Mouse (Mus musculus) neural tube, embryonic 12.5 days (tissue): Measurements from ENCODE around the gene Nxpe3. TPM values are rescaled to one million over a fixed set of nuclear protein-coding genes. Genes with fewer than 3 reads are reported as not detected.

Source experiments
- ATAC-seq: fragments of 200-750 bp; cut with Nextera tagmentation; 2 replicates; pipeline ENCODE4 v1.8.0; 2017; ENCODE audit warnings: low read depth, mild to moderate bottlenecking, moderate TSS enrichment, moderate library complexity; ENCODE audit not compliant: low FRiP score
- H3K27ac ChIP-seq: fragments of 300-500 bp; sonication (generic); 2 replicates; pipeline ENCODE4 v1.5.1; 2016
- H3K27me3 ChIP-seq: fragments of 300-500 bp; sonication (generic); replicated peaks from 2 replicates; pipeline ENCODE4 v1.6.1; 2016; ENCODE audit warnings: mild to moderate bottlenecking
- H3K36me3 ChIP-seq: fragments of 300-500 bp; sonication (generic); 2 replicates; pipeline ENCODE4 v1.6.1; 2016; ENCODE audit warnings: mild to moderate bottlenecking
- H3K4me1 ChIP-seq: fragments of 300-500 bp; sonication (generic); 2 replicates; pipeline ENCODE4 v1.6.1; 2016
- H3K4me2 ChIP-seq: fragments of 300-500 bp; sonication (generic); replicated peaks from 2 replicates; pipeline ENCODE4 v1.6.1; 2016; ENCODE audit warnings: mild to moderate bottlenecking
- H3K4me3 ChIP-seq: fragments of 300-500 bp; sonication (generic); 2 replicates; pipeline ENCODE4 v1.5.1; 2016
- H3K9ac ChIP-seq: fragments of 300-500 bp; sonication (generic); 2 replicates; pipeline ENCODE4 v1.6.1; 2016; ENCODE audit warnings: mild to moderate bottlenecking
- H3K9me3 ChIP-seq: fragments of 300-500 bp; sonication (generic); 2 replicates; pipeline ENCODE4 v1.6.1; 2016; ENCODE audit warnings: mild to moderate bottlenecking
- WGBS: fragments of 180-500 bp; shearing (Covaris S2); methylation state at CpG from one replicate; pipeline ENCODE4 v1.1.7; 2016; 5-methylcytosine and 5-hydroxymethylcytosine counted together
- polyA plus RNA-seq: library from polyadenylated mRNA; unstranded; fragments of >200 nt; fragmentation: Nextera tagmentation; extraction: Ambion mirVana; gene quantifications from 2 replicates; pipeline ENCODE4 v1.2.1, GENCODE M21; 2016

Nxpe3 gene
- polyA plus RNA-seq, result 0.91 and 0.96 TPM in 2 replicates

GRCm38 (mm10) chr16:55894893-55895650 lies at the start of gene Nxpe3:
Gene Nxpe3 (minus strand): TSS chr16:55895285.
- no peaks in the 10 kb centered on the region for H3K36me3 ChIP-seq
- WGBS, result under 1% methylated on average over 74 of the region's 74 CpGs
- no peaks in the 10 kb centered on the region for H3K9me3 ChIP-seq
- peak within 1 kb of the TSS; percentile 85 for H3K4me2 ChIP-seq
- peak within 1 kb of the TSS; percentile 70 for H3K4me3 ChIP-seq
- H3K27ac ChIP-seq, result peak within 1 kb of the TSS; percentile 68
- H3K9ac ChIP-seq, result peak within 1 kb of the TSS; percentile 76
- peaks cover 5% of the 10 kb centered on the region for H3K4me1 ChIP-seq
- ATAC-seq, result peak; percentile 97
- no peaks in the 10 kb centered on the region for H3K27me3 ChIP-seq

- 93% methylated on average over 4 of the region's 4 CpGs for WGBS
- ATAC-seq, result no peak
- H3K9me3 ChIP-seq, result no peaks in the 10 kb centered on the region
These were observed 45.7 kb upstream of the Nxpe3 start for GRCm38 (mm10) chr16:55940781-55941180.

GRCm38 (mm10) chr16:55939703-55940102 lies 44.6 kb upstream of the Nxpe3 start:
- Histone ChIP-seq H3K4me1 (no peaks in the 10 kb centered on the region), H3K4me2 (no peak overlapping the region), H3K4me3 (no peak overlapping the region), H3K9me3 (no peaks in the 10 kb centered on the region), H3K27me3 (no peaks in the 10 kb centered on the region), H3K36me3 (no peaks in the 10 kb centered on the region), H3K27ac (no peak overlapping the region), H3K9ac (no peak overlapping the region)
- WGBS, result 90% methylated on average over 6 of the region's 6 CpGs
- no peak for ATAC-seq

More at GRCm38 (mm10) chr16:55940781-55941180, 45.7 kb upstream of the Nxpe3 start:
- Histone ChIP-seq H3K9ac (no peak overlapping the region), H3K36me3 (no peaks in the 10 kb centered on the region), H3K27ac (no peak overlapping the region), H3K27me3 (no peaks in the 10 kb centered on the region), H3K4me3 (no peak overlapping the region), H3K4me1 (no peaks in the 10 kb centered on the region), H3K4me2 (no peak overlapping the region)

- Histone ChIP-seq H3K27ac (no peak overlapping the region), H3K36me3 (no peaks in the 10 kb centered on the region), H3K4me3 (no peak overlapping the region), H3K4me2 (no peak overlapping the region), H3K27me3 (no peaks in the 10 kb centered on the region), H3K9ac (no peak overlapping the region), H3K4me1 (no peaks in the 10 kb centered on the region), H3K9me3 (no peaks in the 10 kb centered on the region)
- ATAC-seq, result no peak
- WGBS, result 84% methylated on average over 4 of the region's 4 CpGs
These were observed 43.7 kb upstream of the Nxpe3 start for GRCm38 (mm10) chr16:55938761-55939160.

- H3K27me3 ChIP-seq, result no peaks in the 10 kb centered on the region
- no peaks in the 10 kb centered on the region for H3K36me3 ChIP-seq
- peak within 1 kb of the TSS; percentile 73 for H3K9ac ChIP-seq
- peak; percentile 100 for ATAC-seq
- H3K4me2 ChIP-seq, result peak within 1 kb of the TSS; percentile 75
- under 1% methylated on average over 24 of the region's 24 CpGs for WGBS
- peak within 1 kb of the TSS; percentile 37; the same call in 1 of the 2 replicates for H3K27ac ChIP-seq
- no peaks in the 10 kb centered on the region for H3K9me3 ChIP-seq
- H3K4me3 ChIP-seq, result peak within 1 kb of the TSS; percentile 72
- no peaks in the 10 kb centered on the region for H3K4me1 ChIP-seq
These were observed 39.5 kb upstream of the Nxpe3 start, which contains the start of gene Cep97 for GRCm38 (mm10) chr16:55934453-55935037. Gene Cep97 (minus strand): TSS chr16:55934855.

- H3K4me3 ChIP-seq, result peak overlapping the region; percentile 72
- H3K9ac ChIP-seq, result peak overlapping the region; percentile 73
- peak overlapping the region; percentile 75 for H3K4me2 ChIP-seq
- H3K36me3 ChIP-seq, result peaks cover 5% of the 10 kb centered on the region; the same call in 1 of the 2 replicates
- no peaks in the 10 kb centered on the region for H3K27me3 ChIP-seq
- peak overlapping the region; percentile 37; the same call in 1 of the 2 replicates for H3K27ac ChIP-seq
- H3K9me3 ChIP-seq, result no peaks in the 10 kb centered on the region
- under 1% methylated on average over 32 of the region's 32 CpGs for WGBS
- no peaks in the 10 kb centered on the region for H3K4me1 ChIP-seq
- peak; percentile 70 for ATAC-seq
These were observed 38.7 kb upstream of the Nxpe3 start for GRCm38 (mm10) chr16:55933681-55934343.

GRCm38 (mm10) chr16:55924010-55924409 lies 28.9 kb upstream of the Nxpe3 start:
- WGBS, result 94% methylated on average over 4 of the region's 4 CpGs
- Histone ChIP-seq H3K4me1 (no peaks in the 10 kb centered on the region), H3K36me3 (peaks cover 50% of the 10 kb centered on the region), H3K4me3 (no peak overlapping the region), H3K9ac (no peak overlapping the region), H3K27me3 (no peaks in the 10 kb centered on the region), H3K9me3 (no peaks in the 10 kb centered on the region), H3K27ac (no peak overlapping the region), H3K4me2 (no peak overlapping the region)
- ATAC-seq, result no peak

- 92% methylated on average over 10 of the region's 10 CpGs for WGBS
These were observed 27.0 kb upstream of the Nxpe3 start for GRCm38 (mm10) chr16:55922079-55922478.

GRCm38 (mm10) chr16:55914716-55915115 lies 19.6 kb upstream of the Nxpe3 start:
- Histone ChIP-seq H3K9ac (no peak overlapping the region), H3K27ac (no peak overlapping the region), H3K4me3 (no peak overlapping the region), H3K9me3 (no peaks in the 10 kb centered on the region), H3K4me2 (no peak overlapping the region), H3K36me3 (peaks cover 81% of the 10 kb centered on the region), H3K27me3 (no peaks in the 10 kb centered on the region), H3K4me1 (no peaks in the 10 kb centered on the region)
- 97% methylated on average over 7 of the region's 7 CpGs for WGBS
- no peak for ATAC-seq

More at GRCm38 (mm10) chr16:55922079-55922478, 27.0 kb upstream of the Nxpe3 start:
- H3K9ac ChIP-seq, result no peak overlapping the region
- H3K27me3 ChIP-seq, result no peaks in the 10 kb centered on the region
- H3K27ac ChIP-seq, result no peak overlapping the region
- peaks cover 52% of the 10 kb centered on the region for H3K36me3 ChIP-seq
- no peak for ATAC-seq
- H3K9me3 ChIP-seq, result no peaks in the 10 kb centered on the region
- H3K4me2 ChIP-seq, result no peak overlapping the region
- no peaks in the 10 kb centered on the region for H3K4me1 ChIP-seq
- H3K4me3 ChIP-seq, result no peak overlapping the region

- no peak for ATAC-seq
- Histone ChIP-seq H3K27me3 (no peaks in the 10 kb centered on the region), H3K36me3 (peaks cover 63% of the 10 kb centered on the region), H3K4me3 (no peak overlapping the region), H3K9ac (no peak overlapping the region), H3K27ac (no peak overlapping the region), H3K9me3 (no peaks in the 10 kb centered on the region), H3K4me1 (no peaks in the 10 kb centered on the region), H3K4me2 (no peak overlapping the region)
- WGBS, result 89% methylated on average over 10 of the region's 10 CpGs
These were observed 15.2 kb upstream of the Nxpe3 start for GRCm38 (mm10) chr16:55910208-55910793.

GRCm38 (mm10) chr16:55906928-55907679 lies 12.0 kb upstream of the Nxpe3 start:
- Histone ChIP-seq H3K4me2 (no peak overlapping the region), H3K9me3 (no peaks in the 10 kb centered on the region), H3K4me1 (no peaks in the 10 kb centered on the region), H3K4me3 (no peak overlapping the region), H3K27ac (no peak overlapping the region), H3K36me3 (peaks cover 46% of the 10 kb centered on the region), H3K9ac (no peak overlapping the region), H3K27me3 (no peaks in the 10 kb centered on the region)
- no peak for ATAC-seq
- 95% methylated on average over 5 of the region's 5 CpGs for WGBS
